Mouse (Mus musculus) forebrain, postnatal 0 days (tissue): ENCODE data around the gene Golm1. TPM values are rescaled to one million over a fixed set of nuclear protein-coding genes. Genes with fewer than 3 reads are reported as not detected.
"Not testable (repeated sequence)": the region's sequence is repeated elsewhere in the genome, so short reads cannot be mapped to it uniquely, and the experiment has no call there.

Source experiments
- ATAC-seq: fragments of 200-750 bp; cut with Nextera tagmentation; 2 replicates; pipeline ENCODE4 v1.8.0; 2017; ENCODE audit warnings: mild to moderate bottlenecking, moderate library complexity
- DNase-seq: peaks from one replicate; pipeline ENCODE4 v3.0.0-alpha.2; 2015
- H3K27ac ChIP-seq: fragments of 300-500 bp; sonication (generic); 2 replicates; pipeline ENCODE4 v1.5.1; 2014; ENCODE audit warnings: low read depth, mild to moderate bottlenecking, antibody characterized with exemption, low read length, moderate library complexity, mixed read lengths
- H3K27me3 ChIP-seq: fragments of 300-500 bp; sonication (generic); 2 replicates; pipeline ENCODE4 v1.6.1; 2014; ENCODE audit warnings: mild to moderate bottlenecking, low read length, mixed read lengths; ENCODE audit not compliant: insufficient read depth
- H3K36me3 ChIP-seq: fragments of 300-500 bp; sonication (generic); 2 replicates; pipeline ENCODE4 v1.6.1; 2014; ENCODE audit warnings: mild to moderate bottlenecking, moderate library complexity; ENCODE audit not compliant: insufficient read depth
- H3K4me1 ChIP-seq: fragments of 300-500 bp; sonication (generic); 2 replicates; pipeline ENCODE4 v1.6.1; 2014; ENCODE audit warnings: antibody characterized with exemption; ENCODE audit not compliant: insufficient read depth
- H3K4me2 ChIP-seq: fragments of 300-500 bp; sonication (generic); 2 replicates; pipeline ENCODE4 v1.6.1; 2014; ENCODE audit warnings: low read depth, mild to moderate bottlenecking, moderate library complexity
- H3K4me3 ChIP-seq: fragments of 300-500 bp; sonication (generic); 2 replicates; pipeline ENCODE4 v1.5.1; 2014; ENCODE audit warnings: low read depth, low read length, mixed read lengths
- H3K9ac ChIP-seq: fragments of 300-500 bp; sonication (generic); 2 replicates; pipeline ENCODE4 v1.6.1; 2014; ENCODE audit warnings: mild to moderate bottlenecking
- H3K9me3 ChIP-seq: fragments of 300-500 bp; sonication (generic); 2 replicates; pipeline ENCODE4 v1.6.1; 2016; ENCODE audit warnings: low read length
- CTCF ChIP-seq: sonication (generic); IDR thresholded peaks from 2 replicates; pipeline ENCODE4 v1.5.1; 2016; ENCODE audit warnings: antibody characterized with exemption, control low read depth, low read depth
- WGBS: fragments of 180-500 bp; shearing (Covaris S2); extraction: QIAGEN DNeasy Blood & Tissue Kit; methylation state at CpG from one replicate; pipeline ENCODE4 v1.1.7; 2014; 5-methylcytosine and 5-hydroxymethylcytosine counted together
- polyA plus RNA-seq: library from polyadenylated mRNA; unstranded; fragments of >200 nt; fragmentation: Nextera tagmentation; extraction: Ambion mirVana; gene quantifications from 2 replicates; pipeline ENCODE4 v1.2.1, GENCODE M21; 2015
- total RNA-seq: library from RNA; depleted of rRNA; stranded (reverse); fragments of >200 nt; gene quantifications from 2 replicates; pipeline ENCODE4 v1.2.3, GENCODE M21; 2014; rRNA removed

Golm1 gene
- total RNA-seq (22.1 and 23.2 TPM in 2 replicates), polyA plus RNA-seq (16.8 and 18.6 TPM in 2 replicates)

GRCm38 (mm10) chr13:59675151-59676011, at the start of gene Golm1:
Gene Golm1, minus strand, starts transcription at chr13:59675811.
- H3K9ac ChIP-seq = peak within 1 kb of the TSS; percentile 77
- H3K36me3 ChIP-seq = no peaks in the 10 kb centered on the region
- H3K4me3 ChIP-seq = peak within 1 kb of the TSS; percentile 77
- 1% methylated on average over 56 of the region's 61 CpGs for WGBS
- peak within 1 kb of the TSS; percentile 85 for H3K4me2 ChIP-seq
- 0 out of 2 replicates have a peak, but pooled peaks cover 5% of the 10 kb centered on the region for H3K4me1 ChIP-seq
- peak within 1 kb of the TSS; percentile 81 for H3K27ac ChIP-seq
- H3K27me3 ChIP-seq = no peaks in the 10 kb centered on the region
- H3K9me3 ChIP-seq = no peaks in the 10 kb centered on the region
- DNase-seq (peak; percentile 55), ATAC-seq (peak; percentile 72)
- no peak for TF ChIP-seq CTCF

- not testable (repeated sequence) for H3K4me2 ChIP-seq, H3K9ac ChIP-seq, H3K9me3 ChIP-seq, H3K4me3 ChIP-seq, H3K4me1 ChIP-seq, H3K27me3 ChIP-seq, DNase-seq, ATAC-seq, H3K36me3 ChIP-seq, H3K27ac ChIP-seq
- 82% methylated on average over 1 of the region's 1 CpGs for WGBS
Observed at GRCm38 (mm10) chr13:59722089-59722488, 46.5 kb upstream of the Golm1 start.

- Histone ChIP-seq H3K9ac (no peak overlapping the region), H3K4me3 (no peak overlapping the region), H3K27ac (no peak overlapping the region), H3K27me3 (no peaks in the 10 kb centered on the region), H3K36me3 (no peaks in the 10 kb centered on the region), H3K4me1 (no peaks in the 10 kb centered on the region), H3K4me2 (no peak overlapping the region), H3K9me3 (no peaks in the 10 kb centered on the region)
- DNase-seq (no peak), ATAC-seq (no peak)
- no peak for TF ChIP-seq CTCF
- WGBS = 65% methylated on average over 1 of the region's 1 CpGs
Observed at GRCm38 (mm10) chr13:59719475-59719874, 43.9 kb upstream of the Golm1 start.

GRCm38 (mm10) chr13:59718857-59719440, 43.3 kb upstream of the Golm1 start:
- DNase-seq, H3K27ac ChIP-seq, H3K4me2 ChIP-seq, ATAC-seq, H3K4me1 ChIP-seq, H3K9ac ChIP-seq, H3K4me3 ChIP-seq, H3K27me3 ChIP-seq, H3K36me3 ChIP-seq, H3K9me3 ChIP-seq: not testable (repeated sequence)
- 51% methylated on average over 6 of the region's 6 CpGs for WGBS

DNA sequence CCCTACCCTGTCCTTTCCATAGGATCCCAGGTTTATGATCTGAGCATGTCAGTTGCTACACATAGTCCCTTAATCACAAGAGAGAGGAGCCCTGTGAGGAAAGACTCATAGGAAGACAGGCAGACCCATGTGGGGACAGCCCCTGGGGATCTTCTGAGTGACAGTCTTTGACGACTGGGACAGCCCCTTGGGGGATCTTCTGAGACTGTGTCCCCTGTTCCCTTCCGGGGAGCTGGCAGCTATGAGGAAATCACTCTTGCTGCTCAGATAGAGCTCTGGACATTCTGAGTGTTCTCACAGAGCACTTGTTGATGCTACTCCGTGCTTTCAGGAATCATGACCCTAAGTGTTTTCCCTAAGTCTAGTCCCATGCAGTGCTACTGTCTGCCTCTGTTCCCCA, 38.1 kb upstream of the Golm1 start:
- H3K4me3 ChIP-seq = no peak overlapping the region
- DNase-seq (no peak), ATAC-seq (no peak)
- H3K4me1 ChIP-seq = no peaks in the 10 kb centered on the region
- H3K9ac ChIP-seq = no peak overlapping the region
- TF ChIP-seq CTCF = no peak
- H3K27me3 ChIP-seq = no peaks in the 10 kb centered on the region
- no peaks in the 10 kb centered on the region for H3K36me3 ChIP-seq
- H3K9me3 ChIP-seq = no peaks in the 10 kb centered on the region
- no peak overlapping the region for H3K27ac ChIP-seq
- WGBS = 40% methylated on average over 3 of the region's 3 CpGs
- H3K4me2 ChIP-seq = no peak overlapping the region

DNA sequence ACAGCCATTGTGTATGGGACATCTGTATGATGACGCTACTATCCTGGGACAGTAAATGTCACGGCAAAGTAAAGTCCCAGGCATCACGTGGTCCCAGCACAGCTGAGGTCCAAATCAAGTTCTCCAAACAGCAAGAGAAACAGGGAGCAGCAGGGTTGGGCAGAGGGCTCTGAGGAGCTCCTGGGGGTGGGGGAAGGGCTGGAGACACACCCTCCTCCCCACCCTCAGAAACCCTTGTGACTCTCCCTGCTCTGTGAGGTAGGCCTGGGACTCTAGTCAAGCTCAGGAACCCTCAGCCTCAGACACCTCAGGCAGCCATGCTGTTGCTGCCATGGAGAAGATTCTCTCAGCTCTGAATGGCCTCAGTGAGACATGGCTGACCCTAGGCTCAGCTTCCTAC, 36.4 kb upstream of the Golm1 start, which contains the start of gene Spata31d1b:
Spata31d1b (plus strand) TSS at position 301 of the 400 bp plus-strand sequence.
- not testable (repeated sequence) for ATAC-seq, H3K4me2 ChIP-seq, H3K36me3 ChIP-seq, H3K4me3 ChIP-seq, H3K27me3 ChIP-seq, H3K4me1 ChIP-seq, H3K27ac ChIP-seq, DNase-seq, H3K9me3 ChIP-seq, H3K9ac ChIP-seq
- WGBS = 71% methylated on average over 3 of the region's 3 CpGs

- no peaks in the 10 kb centered on the region for H3K9me3 ChIP-seq
Observed at GRCm38 (mm10) chr13:59710230-59710629, 34.6 kb upstream of the Golm1 start, which contains the start of gene Spata31d1a. Gene Spata31d1a, minus strand, starts transcription at chr13:59710330.

More at GRCm38 (mm10) chr13:59710230-59710629, 34.6 kb upstream of the Golm1 start, which contains the start of gene Spata31d1a:
- no peak within 1 kb of the TSS for H3K9ac ChIP-seq
- H3K4me2 ChIP-seq = no peak within 1 kb of the TSS
- H3K36me3 ChIP-seq = no peaks in the 10 kb centered on the region
- H3K4me3 ChIP-seq = no peak within 1 kb of the TSS
- no peak for ATAC-seq
- no peaks in the 10 kb centered on the region for H3K27me3 ChIP-seq
- no peak for TF ChIP-seq CTCF
- no peak within 1 kb of the TSS for H3K27ac ChIP-seq
- no peak for DNase-seq
- WGBS = 94% methylated on average over 15 of the region's 15 CpGs
- no peaks in the 10 kb centered on the region for H3K4me1 ChIP-seq
